Mouse (Mus musculus) urinary bladder, postnatal 10 days (tissue): Measurements from ENCODE around the gene Gm21953.
"Not testable (repeated sequence)": the region's sequence is repeated elsewhere in the genome, so short reads cannot be mapped to it uniquely, and the experiment has no call there.

Source experiments
- DNase-seq: peaks from one replicate; pipeline ENCODE4 v3.0.0; 2022; ENCODE audit warnings: low spot score

Gene Gm21953

DNA sequence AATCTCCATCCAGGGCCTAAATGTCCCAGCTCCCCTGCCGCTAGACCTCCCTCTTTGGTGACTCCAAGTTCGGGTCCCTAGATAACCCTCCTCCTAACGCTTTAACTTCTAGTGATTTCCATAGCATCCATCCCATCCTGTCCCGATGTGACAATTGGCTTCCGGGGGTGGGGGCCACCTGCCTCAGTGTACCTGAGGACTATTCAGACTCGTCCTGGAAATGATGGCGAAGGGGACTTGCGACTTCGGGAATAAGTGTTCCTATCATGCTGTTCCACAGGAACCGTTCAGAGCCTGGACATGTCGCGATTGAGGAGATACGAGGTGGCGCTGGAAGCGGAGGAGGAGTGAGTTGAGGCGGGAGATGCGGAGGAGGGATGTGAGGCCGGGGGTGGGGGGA is at the start of gene Gm21953:
Gene Gm21953, plus strand, starts transcription at position 301 of the 400 bp plus-strand sequence.
- not testable (repeated sequence) for DNase-seq

DNA sequence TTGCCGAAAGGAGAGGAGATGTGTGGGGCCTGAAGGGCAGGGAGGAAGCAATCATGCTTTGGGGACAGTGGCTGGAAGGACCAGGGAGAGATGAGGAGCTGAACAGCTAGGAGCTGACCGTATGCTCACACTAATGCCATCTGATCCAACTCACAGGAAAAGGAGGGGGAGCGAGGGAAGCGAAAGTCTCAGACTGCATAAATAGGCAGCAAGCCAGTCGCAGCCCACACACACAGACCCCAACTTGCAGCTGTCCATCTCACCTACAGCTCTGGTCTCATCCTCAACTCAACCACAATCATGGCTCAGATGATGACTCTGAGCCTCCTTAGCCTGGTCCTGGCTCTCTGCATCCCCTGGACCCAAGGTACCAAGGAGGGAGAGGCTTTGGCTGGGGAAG is 38.6 kb upstream of the Gm21953 start, which contains the start of gene Ccl21b:
Gene Ccl21b, plus strand, starts transcription at position 301 of the 400 bp plus-strand sequence.
- DNase-seq = not testable (repeated sequence)

DNA sequence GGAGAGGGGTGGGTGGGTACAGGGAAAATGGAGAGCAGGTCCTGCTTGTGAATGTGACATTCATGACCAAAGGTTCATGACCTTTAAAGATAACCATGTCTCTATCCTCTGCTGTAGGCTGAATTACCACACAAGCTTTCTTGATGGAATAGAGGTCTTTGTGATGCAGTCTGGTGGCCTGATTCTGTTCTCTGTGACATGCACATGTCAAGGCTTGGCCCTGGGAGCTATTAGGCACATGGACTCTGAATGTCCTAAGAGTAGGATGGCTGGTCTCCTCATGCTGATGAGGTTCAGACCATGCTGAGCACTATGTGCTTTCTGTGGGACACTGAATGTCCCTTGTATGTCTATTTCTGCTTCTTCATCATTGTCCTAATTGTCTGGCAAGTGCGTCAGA is 24.0 kb downstream of the Gm21953 start, which contains the start of gene Fam205a3:
Gene Fam205a3, plus strand, starts transcription at position 301 of the 400 bp plus-strand sequence.
- not testable (repeated sequence) for DNase-seq
